Mouse (Mus musculus) CH12.LX (cell line): ENCODE data around the gene Stub1.
A peak's percentile ranks its signal among the peaks of the same experiment; 100 is the strongest.

Source experiments
- CTCF ChIP-seq, 2 experiments: IDR thresholded peaks in 1 of 2; conservative IDR thresholded peaks in 1 of 2; 2 replicates each; pipeline ENCODE4 v1.5.1; 2011 to 2012; ENCODE audit warnings: low read depth in 2 of 2, low read length in 2 of 2, improper control_type of control experiment in 1 of 2, inconsistent platforms in 1 of 2, mild to moderate bottlenecking in 1 of 2, moderate library complexity in 1 of 2
- E2F4 ChIP-seq: IDR thresholded peaks from 2 replicates; pipeline ENCODE4 v1.6.1; 2011; ENCODE audit warnings: low read depth, low read length, improper control_type of control experiment; ENCODE audit not compliant: insufficient replicate concordance
- EP300 ChIP-seq: IDR thresholded peaks from 2 replicates; pipeline ENCODE4 v1.6.1; 2011; ENCODE audit warnings: low read length, improper control_type of control experiment
- IRF4 ChIP-seq: IDR thresholded peaks from 2 replicates; pipeline ENCODE4 v1.6.1; 2014; ENCODE audit warnings: low read depth, mild to moderate bottlenecking, inconsistent platforms, low read length, improper control_type of control experiment
- JUN ChIP-seq: IDR thresholded peaks from 2 replicates; pipeline ENCODE4 v1.6.1; 2011; ENCODE audit warnings: low read depth, mild to moderate bottlenecking, low read length, improper control_type of control experiment, moderate library complexity; ENCODE audit not compliant: insufficient read depth
- KAT2A ChIP-seq: IDR thresholded peaks from 2 replicates; pipeline ENCODE4 v1.6.1; 2012; ENCODE audit warnings: low read length, improper control_type of control experiment, inconsistent platforms; ENCODE audit not compliant: insufficient replicate concordance
- MAFK ChIP-seq: IDR thresholded peaks from 2 replicates; pipeline ENCODE4 v1.6.1; 2011; ENCODE audit warnings: low read length, improper control_type of control experiment; ENCODE audit not compliant: insufficient replicate concordance
- MAZ ChIP-seq: IDR thresholded peaks from 2 replicates; pipeline ENCODE4 v1.6.1; 2012; ENCODE audit warnings: low read depth, mild to moderate bottlenecking, inconsistent platforms, low read length, improper control_type of control experiment, moderate library complexity
- POLR2A ChIP-seq: IDR thresholded peaks from 2 replicates; pipeline ENCODE4 v1.6.1; 2011; ENCODE audit warnings: low read depth, mild to moderate bottlenecking, improper control_type of control experiment, low read length
- UBTF ChIP-seq: IDR thresholded peaks from 2 replicates; pipeline ENCODE4 v1.6.1; 2012; ENCODE audit warnings: low read depth, mild to moderate bottlenecking, inconsistent platforms, low read length, improper control_type of control experiment, moderate library complexity

DNA sequence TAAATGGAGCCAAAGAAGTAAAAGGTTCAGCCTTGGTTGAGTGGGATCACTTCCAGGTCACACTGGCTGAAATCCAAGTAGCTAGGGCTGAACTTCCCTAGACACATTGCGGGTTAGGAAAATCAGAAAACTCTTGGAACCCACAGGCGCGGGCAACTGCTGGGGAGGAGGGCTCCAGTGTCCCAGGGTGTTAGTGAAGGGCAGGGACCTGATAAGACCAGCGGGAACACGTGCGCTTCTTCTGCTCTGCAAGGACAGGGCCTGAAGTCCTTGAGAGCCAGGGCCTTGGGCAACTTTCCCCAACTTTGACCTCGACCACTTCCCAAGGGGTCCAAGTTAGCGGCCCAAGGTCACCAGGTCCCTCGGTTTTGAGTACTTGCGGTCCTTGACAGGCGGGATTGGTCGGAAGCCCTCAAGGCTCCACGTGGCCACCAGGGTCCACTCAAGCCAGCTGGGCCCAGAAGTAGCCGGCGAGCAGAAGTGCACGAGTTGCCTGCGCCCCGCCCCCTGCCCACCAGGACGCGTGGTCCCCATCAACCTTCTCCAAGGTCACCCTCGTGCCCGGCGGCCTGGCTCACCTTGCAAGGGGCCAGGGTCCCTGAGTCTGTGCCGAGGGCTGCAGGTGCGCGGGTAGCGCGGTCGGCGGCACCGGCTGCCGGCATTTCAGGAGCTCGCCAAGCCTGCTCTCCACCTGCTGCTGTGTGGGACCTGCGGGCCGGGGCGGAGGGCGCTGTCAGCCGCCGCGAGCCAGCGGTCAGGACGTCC lies 34.8 kb upstream of the Stub1 start:
- TF ChIP-seq EP300 (no peak), UBTF (0 out of 2 replicates have a peak, but pooled peaks have one; percentile 38), MAZ (no peak), CTCF (conservative IDR thresholded peaks at IDR 0.05 in 1 of 2, IDR thresholded peaks at IDR 0.05 in 1 of 2; ENCODE audit: low read depth in 2 of 2, low read length in 2 of 2) (no peak), MAFK (no peak), JUN (no peak), POLR2A (no peak), IRF4 (no peak), KAT2A (no peak), E2F4 (no peak)
